Mouse (Mus musculus) liver, embryonic 11.5 days (tissue): ENCODE data around the gene Notch2. TPM values are rescaled to one million over a fixed set of nuclear protein-coding genes. Genes with fewer than 3 reads are reported as not detected.
A peak's percentile ranks its signal among the peaks of the same experiment; 100 is the strongest.

Experiments used
- ATAC-seq: fragments of 200-750 bp; cut with Nextera tagmentation; replicated peaks from 2 replicates; pipeline ENCODE4 v1.8.0; 2017; ENCODE audit warnings: moderate number of reproducible peaks, mild to moderate bottlenecking, moderate TSS enrichment, moderate library complexity; ENCODE audit not compliant: low FRiP score
- DNase-seq: peaks from one replicate; pipeline ENCODE4 v3.0.0-alpha.2; 2017; ENCODE audit warnings: low spot score
- H3K27ac ChIP-seq: fragments of 300-500 bp; sonication (generic); 2 replicates; pipeline ENCODE4 v1.5.1; 2014; ENCODE audit warnings: mild to moderate bottlenecking, low read depth, low read length, control low read depth
- H3K27me3 ChIP-seq: fragments of 300-500 bp; sonication (generic); replicated peaks from 2 replicates; pipeline ENCODE4 v1.6.1; 2014; ENCODE audit warnings: low read length, mixed read lengths; ENCODE audit not compliant: control insufficient read depth, insufficient read depth
- H3K36me3 ChIP-seq: fragments of 300-500 bp; sonication (generic); 2 replicates; pipeline ENCODE4 v1.6.1; 2014; ENCODE audit warnings: mild to moderate bottlenecking, low read length, moderate library complexity, mixed read lengths; ENCODE audit not compliant: control insufficient read depth, insufficient read depth
- H3K4me1 ChIP-seq: fragments of 300-500 bp; sonication (generic); replicated peaks from 2 replicates; pipeline ENCODE4 v1.6.1; 2014; ENCODE audit warnings: low read length, mixed read lengths; ENCODE audit not compliant: control insufficient read depth, insufficient read depth
- H3K4me2 ChIP-seq: fragments of 300-500 bp; sonication (generic); 2 replicates; pipeline ENCODE4 v1.6.1; 2014; ENCODE audit warnings: mild to moderate bottlenecking, control low read depth, moderate library complexity
- H3K4me3 ChIP-seq: fragments of 300-500 bp; sonication (generic); 2 replicates; pipeline ENCODE4 v1.5.1; 2014; ENCODE audit warnings: low read depth, low read length, control low read depth
- H3K9ac ChIP-seq: fragments of 300-500 bp; sonication (generic); 2 replicates; pipeline ENCODE4 v1.6.1; 2014; ENCODE audit warnings: low read depth, low read length, control low read depth
- H3K9me3 ChIP-seq: fragments of 300-500 bp; sonication (generic); 2 replicates; pipeline ENCODE4 v1.6.1; 2016; ENCODE audit warnings: low read length, inconsistent platforms, mixed read lengths; ENCODE audit not compliant: control insufficient read depth
- WGBS: fragments of 180-500 bp; shearing (Covaris S2); extraction: QIAGEN DNeasy Blood & Tissue Kit; methylation state at CpG from one replicate; pipeline ENCODE4 v1.1.7; 2014; 5-methylcytosine and 5-hydroxymethylcytosine counted together
- polyA plus RNA-seq: library from polyadenylated mRNA; unstranded; fragments of >200 nt; fragmentation: Nextera tagmentation; extraction: Ambion mirVana; gene quantifications from 2 replicates; pipeline ENCODE4 v1.2.1, GENCODE M21; 2014

The Notch2 gene
- polyA plus RNA-seq, 1 experiment from 2014 or later, result 17.2 TPM

GRCm38 (mm10) chr3:98086441-98086840 is 73.1 kb downstream of the Notch2 start:
- peaks cover 19% of the 10 kb centered on the region for H3K4me1 ChIP-seq
- WGBS, result 77% methylated on average over 4 of the region's 4 CpGs
- DNase-seq, result no peak

DNA sequence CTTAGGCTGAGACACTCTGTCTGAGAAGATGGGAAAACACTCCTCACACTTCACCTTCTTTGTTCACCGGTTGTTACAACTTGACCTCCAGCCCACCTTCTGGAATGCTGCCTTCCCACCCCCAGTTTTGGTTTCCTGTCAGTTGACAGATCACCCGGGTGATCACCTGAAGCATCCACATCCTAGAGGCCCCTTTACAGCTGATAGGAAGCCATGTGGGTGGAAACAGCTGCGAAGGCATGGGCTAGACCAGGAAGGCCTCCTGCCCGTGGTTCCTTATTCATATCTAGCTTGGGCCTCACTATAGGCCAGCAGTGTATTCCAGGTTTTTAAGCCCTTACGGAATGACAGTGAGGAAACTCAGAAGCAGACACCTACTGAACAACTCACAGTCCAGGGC is 73.5 kb downstream of the Notch2 start:
- WGBS, result 57% methylated on average over 5 of the region's 5 CpGs

More at GRCm38 (mm10) chr3:98086441-98086840, 73.1 kb downstream of the Notch2 start:
- peak overlapping the region; percentile 19; the same call in 1 of the 2 replicates for H3K27ac ChIP-seq
- H3K4me2 ChIP-seq, result no peak overlapping the region
- H3K4me3 ChIP-seq, result no peak overlapping the region
- no peak overlapping the region for H3K9ac ChIP-seq
- no peaks in the 10 kb centered on the region for H3K9me3 ChIP-seq
- no peaks in the 10 kb centered on the region for H3K27me3 ChIP-seq
- ATAC-seq, result no peak
- H3K36me3 ChIP-seq, result peaks cover 6% of the 10 kb centered on the region; the same call in 1 of the 2 replicates

DNA sequence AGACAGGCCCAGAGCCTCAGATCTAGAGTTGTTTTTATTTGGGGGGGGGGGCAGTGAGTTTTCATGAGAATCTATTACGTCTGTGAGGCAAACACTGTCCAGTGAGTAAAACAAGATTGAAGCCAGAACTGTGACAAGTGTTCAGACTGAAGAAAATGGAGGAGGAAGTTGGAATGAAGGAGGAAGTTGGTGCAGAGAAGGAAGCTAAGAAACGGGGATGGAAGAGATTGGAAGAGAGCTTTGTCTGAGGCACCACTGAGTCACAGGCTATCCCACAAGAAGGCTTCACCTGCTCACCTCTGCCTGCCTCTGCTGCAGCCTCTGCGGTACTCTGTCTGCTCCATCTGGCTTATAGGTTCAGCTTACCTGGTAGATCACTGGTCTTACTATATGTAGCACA is 74.2 kb downstream of the Notch2 start:
- no peak for ATAC-seq
- Histone ChIP-seq H3K4me2 (no peak overlapping the region), H3K27me3 (no peaks in the 10 kb centered on the region), H3K9me3 (no peaks in the 10 kb centered on the region), H3K4me3 (no peak overlapping the region), H3K4me1 (peaks cover 10% of the 10 kb centered on the region; the same call in 1 of the 2 replicates), H3K36me3 (peaks cover 6% of the 10 kb centered on the region; the same call in 1 of the 2 replicates), H3K27ac (no peak overlapping the region), H3K9ac (no peak overlapping the region)
- no peak for DNase-seq
- WGBS, result 92% methylated on average over 3 of the region's 3 CpGs

More for the DNA sequence above, 73.5 kb downstream of the Notch2 start:
- H3K36me3 ChIP-seq, result peaks cover 6% of the 10 kb centered on the region; the same call in 1 of the 2 replicates
- H3K9me3 ChIP-seq, result no peaks in the 10 kb centered on the region
- DNase-seq (no peak), ATAC-seq (no peak)
- no peaks in the 10 kb centered on the region for H3K27me3 ChIP-seq
- no peak overlapping the region for H3K4me2 ChIP-seq
- H3K27ac ChIP-seq, result peak overlapping the region; percentile 19; the same call in 1 of the 2 replicates
- no peak overlapping the region for H3K9ac ChIP-seq
- H3K4me3 ChIP-seq, result no peak overlapping the region
- H3K4me1 ChIP-seq, result peaks cover 15% of the 10 kb centered on the region

DNA sequence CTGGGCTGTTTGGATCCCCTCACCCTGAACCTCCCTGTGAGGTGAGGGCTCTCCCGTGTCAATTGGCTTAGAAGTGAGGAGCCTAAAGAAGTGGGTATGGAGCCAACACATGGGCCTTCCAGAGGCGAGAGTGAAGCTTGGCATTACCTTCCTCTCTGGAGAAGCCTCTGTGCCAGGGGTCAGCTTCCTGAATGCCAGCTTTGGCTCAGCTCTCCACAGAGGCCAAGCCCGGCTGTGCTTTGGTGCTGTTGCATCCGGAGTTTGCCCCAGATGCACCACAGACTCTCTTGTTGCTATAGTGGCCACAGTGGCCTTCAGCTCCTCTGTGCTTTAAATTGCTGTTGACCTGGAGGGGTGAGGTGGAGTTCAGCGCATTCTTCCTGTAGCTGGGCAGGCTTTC is 76.4 kb downstream of the Notch2 start:
- Histone ChIP-seq H3K4me3 (no peak overlapping the region), H3K9ac (no peak overlapping the region), H3K27me3 (no peaks in the 10 kb centered on the region), H3K36me3 (peaks cover 6% of the 10 kb centered on the region; the same call in 1 of the 2 replicates), H3K4me2 (no peak overlapping the region), H3K4me1 (peaks cover 6% of the 10 kb centered on the region; the same call in 1 of the 2 replicates), H3K27ac (no peak overlapping the region), H3K9me3 (no peaks in the 10 kb centered on the region)
- WGBS, result 89% methylated on average over 5 of the region's 5 CpGs
- ATAC-seq (no peak), DNase-seq (no peak)

GRCm38 (mm10) chr3:98090129-98090528 is 76.8 kb downstream of the Notch2 start:
- no peaks in the 10 kb centered on the region for H3K27me3 ChIP-seq
- no peaks in the 10 kb centered on the region for H3K9me3 ChIP-seq
- no peak for DNase-seq
- H3K36me3 ChIP-seq, result peaks cover 6% of the 10 kb centered on the region; the same call in 1 of the 2 replicates
- no peak overlapping the region for H3K27ac ChIP-seq
- H3K4me1 ChIP-seq, result peaks cover 6% of the 10 kb centered on the region; the same call in 1 of the 2 replicates
- no peak overlapping the region for H3K4me3 ChIP-seq
- 87% methylated on average over 8 of the region's 8 CpGs for WGBS
- no peak for ATAC-seq
- H3K9ac ChIP-seq, result no peak overlapping the region
- no peak overlapping the region for H3K4me2 ChIP-seq

- Histone ChIP-seq H3K4me2 (no peak overlapping the region), H3K9ac (no peak overlapping the region), H3K4me1 (no peaks in the 10 kb centered on the region), H3K4me3 (no peak overlapping the region), H3K9me3 (no peaks in the 10 kb centered on the region), H3K27ac (no peak overlapping the region), H3K27me3 (no peaks in the 10 kb centered on the region), H3K36me3 (no peaks in the 10 kb centered on the region)
- DNase-seq (no peak), ATAC-seq (no peak; the same call in 1 of the 2 replicates)
- 87% methylated on average over 10 of the region's 10 CpGs for WGBS
Observed at GRCm38 (mm10) chr3:98092680-98093370, 79.5 kb downstream of the Notch2 start.

GRCm38 (mm10) chr3:98093954-98094353 is 80.6 kb downstream of the Notch2 start:
- DNase-seq (no peak), ATAC-seq (no peak)
- peaks cover 5% of the 10 kb centered on the region; the same call in 1 of the 2 replicates for H3K36me3 ChIP-seq
- H3K4me2 ChIP-seq, result no peak overlapping the region
- 76% methylated on average over 5 of the region's 5 CpGs for WGBS
- no peaks in the 10 kb centered on the region for H3K9me3 ChIP-seq
- H3K9ac ChIP-seq, result no peak overlapping the region
- H3K4me1 ChIP-seq, result no peaks in the 10 kb centered on the region
- H3K4me3 ChIP-seq, result no peak overlapping the region
- H3K27ac ChIP-seq, result no peak overlapping the region
- H3K27me3 ChIP-seq, result no peaks in the 10 kb centered on the region

DNA sequence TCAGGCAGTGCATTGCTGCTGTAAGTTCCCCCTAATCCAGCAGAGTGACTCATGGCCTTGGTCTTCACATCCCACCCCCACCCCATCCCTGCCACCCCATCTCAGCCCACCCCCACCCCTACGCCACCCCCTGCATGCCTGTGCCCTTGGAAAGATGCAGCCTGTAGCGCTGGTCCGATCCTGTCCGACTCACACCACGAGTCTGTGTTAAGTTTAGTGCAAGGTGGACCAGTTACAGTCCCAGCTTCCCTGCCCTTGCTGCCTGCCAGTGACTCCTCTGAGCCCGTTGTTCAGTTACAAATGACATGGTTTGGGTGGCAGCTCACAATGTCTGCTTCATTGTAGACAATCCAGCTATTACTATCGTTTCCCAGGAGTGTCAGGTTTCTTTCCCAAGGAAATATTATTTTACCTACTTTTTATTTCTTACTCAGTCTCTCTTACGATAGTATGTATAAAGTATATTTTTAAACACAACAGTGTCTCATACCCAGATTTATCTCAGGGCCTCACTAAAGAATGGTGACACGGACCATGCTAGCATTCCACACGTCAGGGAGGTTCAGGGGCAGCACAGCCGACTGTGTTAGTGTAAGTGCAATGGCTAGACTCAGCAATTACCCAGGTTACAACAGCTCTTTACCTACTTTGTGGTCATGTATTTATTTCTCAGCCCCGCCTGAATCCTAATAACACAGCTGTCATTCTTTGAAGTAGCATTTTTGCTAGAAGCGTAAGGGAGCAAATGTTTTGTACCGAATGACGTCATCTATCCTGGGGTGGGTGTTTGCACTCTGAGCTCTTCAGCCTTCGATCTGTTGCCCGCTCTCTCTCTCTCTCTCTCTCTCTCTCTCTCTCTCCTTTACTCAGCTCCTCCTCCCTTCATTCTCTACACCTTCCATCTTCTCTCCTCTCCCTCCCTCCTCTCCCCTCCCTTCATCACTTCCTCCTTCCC is 81.6 kb downstream of the Notch2 start:
- no peak overlapping the region for H3K9ac ChIP-seq
- no peak overlapping the region for H3K4me2 ChIP-seq
- no peak for DNase-seq
- H3K4me3 ChIP-seq, result no peak overlapping the region
- peaks cover 11% of the 10 kb centered on the region for H3K36me3 ChIP-seq
- no peaks in the 10 kb centered on the region for H3K27me3 ChIP-seq
- no peaks in the 10 kb centered on the region for H3K9me3 ChIP-seq
- no peak overlapping the region for H3K27ac ChIP-seq
- ATAC-seq, result no peak
- WGBS, result 82% methylated on average over 17 of the region's 17 CpGs
- H3K4me1 ChIP-seq, result no peaks in the 10 kb centered on the region
